Mouse (Mus musculus) Muller cell, postnatal 12 days (primary cell): ENCODE data around the gene Cmtm5.
"Not testable (repeated sequence)": the region's sequence is repeated elsewhere in the genome, so short reads cannot be mapped to it uniquely, and the experiment has no call there.

Experiments
- DNase-seq: peaks from one replicate; pipeline ENCODE4 v3.0.0-alpha.2; 2015; ENCODE audit errors: inconsistent ontology term

Cmtm5 gene

DNA sequence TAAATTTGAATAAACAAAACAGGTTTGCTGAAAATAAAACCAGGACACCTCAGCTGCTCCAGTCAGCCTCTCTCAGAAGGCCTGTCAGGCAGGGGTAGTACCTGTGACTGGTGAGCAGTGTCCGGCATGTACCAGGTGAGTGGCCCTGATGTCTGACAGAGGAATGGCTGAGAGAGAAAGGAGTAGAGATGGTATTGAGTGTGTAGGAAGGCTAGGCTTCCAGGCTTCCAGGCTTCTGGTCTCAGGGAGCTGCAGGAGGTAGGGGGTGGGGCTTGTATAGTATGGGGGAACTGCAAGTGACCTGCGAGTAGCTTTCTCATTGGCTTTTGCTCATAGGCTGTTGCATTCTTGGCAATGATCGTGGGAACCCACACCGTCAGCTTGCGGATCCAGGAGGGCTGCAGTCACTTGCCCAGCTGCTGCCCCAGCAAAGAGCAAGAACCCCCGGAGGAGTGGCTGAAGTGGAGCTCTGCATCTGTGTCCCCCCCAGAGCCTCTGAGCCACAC, 3.4 kb upstream of the Cmtm5 start, which contains the start of gene Il25:
TSS of gene Il25 (plus strand) at position 51 of the 506 bp plus-strand sequence.
- peak; percentile 22 for DNase-seq

- DNase-seq, result no peak
These were observed 735 bp downstream of the Cmtm5 start for GRCm38 (mm10) chr14:54936831-54937160.

DNA sequence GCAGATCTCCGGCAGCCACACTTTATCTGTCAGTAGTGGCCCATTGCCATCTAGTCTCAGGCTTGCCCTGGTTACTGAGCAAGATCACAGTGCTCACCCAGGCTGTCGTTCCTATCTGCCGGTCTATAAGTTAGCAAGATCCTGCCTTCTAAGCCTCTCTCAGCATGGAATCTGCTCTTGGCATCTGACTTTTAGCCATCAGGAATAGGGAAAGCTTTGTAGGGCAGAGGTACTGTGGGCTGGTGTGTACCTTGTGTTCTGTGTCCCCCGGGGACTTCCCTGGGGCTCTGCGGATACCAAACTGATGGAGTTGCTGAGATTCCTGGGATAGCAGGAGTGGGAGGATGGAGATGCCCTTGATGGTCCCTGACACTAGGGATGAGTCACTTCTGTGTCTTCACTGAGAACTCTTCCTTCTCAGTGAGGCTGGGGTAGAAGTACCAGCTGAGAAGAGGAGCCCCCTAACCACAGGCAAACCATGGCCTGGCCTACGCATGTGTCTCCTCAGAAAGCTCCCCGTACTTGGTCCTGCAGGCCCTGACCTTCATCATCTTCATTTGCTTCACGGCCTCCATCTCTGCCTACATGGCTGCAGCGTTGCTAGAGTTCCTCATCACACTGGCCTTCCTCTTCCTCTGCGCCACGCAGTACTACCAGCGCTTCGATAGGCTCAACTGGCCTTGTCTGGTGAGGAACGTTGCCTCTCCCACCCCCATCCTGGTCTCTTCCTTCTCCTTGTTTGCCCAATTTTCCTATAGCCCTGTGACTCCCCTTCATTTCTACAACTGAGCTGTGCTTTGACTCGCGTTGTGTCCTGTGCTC, 1.5 kb downstream of the Cmtm5 start:
- DNase-seq, result no peak

DNA sequence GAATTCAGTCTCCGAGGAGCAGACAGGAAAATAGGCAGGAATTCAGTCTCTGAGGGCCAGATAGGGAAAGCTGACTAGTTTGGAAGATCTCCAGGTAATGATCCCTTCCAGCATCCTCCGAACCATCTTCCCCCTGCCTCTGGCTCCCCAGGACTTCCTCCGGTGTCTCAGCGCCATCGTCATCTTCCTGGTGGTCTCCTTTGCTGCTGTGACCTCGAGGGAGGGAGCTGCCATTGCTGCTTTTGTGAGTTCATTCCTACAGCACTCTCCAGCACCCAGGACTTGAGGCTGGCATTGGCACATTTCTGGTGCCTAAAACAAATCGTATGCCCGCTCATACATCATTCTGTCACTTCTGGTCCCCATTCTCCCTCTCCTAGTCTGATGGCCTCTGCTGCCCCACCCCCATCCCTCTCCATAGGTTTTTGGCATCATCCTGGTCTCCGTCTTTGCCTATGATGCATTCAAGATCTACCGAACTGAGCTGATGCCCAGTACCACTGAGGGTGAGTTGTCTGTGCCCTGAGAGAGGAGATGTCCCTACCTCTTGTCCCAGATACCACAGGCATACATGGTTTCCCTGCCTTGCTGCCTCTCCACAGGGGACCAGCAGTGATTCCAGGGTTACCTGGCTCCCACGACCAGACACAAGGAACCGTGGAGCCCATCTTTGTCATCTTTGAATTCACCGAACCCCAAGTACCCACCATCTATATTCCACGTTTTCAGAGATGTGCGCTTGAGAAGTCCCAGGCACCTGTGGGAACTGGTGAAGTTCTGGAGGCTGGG, 2.6 kb downstream of the Cmtm5 start:
- no peak for DNase-seq

GRCm38 (mm10) chr14:54939434-54940175, 3.5 kb downstream of the Cmtm5 start:
- DNase-seq, result peak; percentile 63

GRCm38 (mm10) chr14:54940176-54940530, 4.1 kb downstream of the Cmtm5 start:
- no peak for DNase-seq

GRCm38 (mm10) chr14:54941024-54941978, 5.2 kb downstream of the Cmtm5 start:
- no peak for DNase-seq

- no peak for DNase-seq
These were observed 6.4 kb downstream of the Cmtm5 start for GRCm38 (mm10) chr14:54942479-54942878.

DNA sequence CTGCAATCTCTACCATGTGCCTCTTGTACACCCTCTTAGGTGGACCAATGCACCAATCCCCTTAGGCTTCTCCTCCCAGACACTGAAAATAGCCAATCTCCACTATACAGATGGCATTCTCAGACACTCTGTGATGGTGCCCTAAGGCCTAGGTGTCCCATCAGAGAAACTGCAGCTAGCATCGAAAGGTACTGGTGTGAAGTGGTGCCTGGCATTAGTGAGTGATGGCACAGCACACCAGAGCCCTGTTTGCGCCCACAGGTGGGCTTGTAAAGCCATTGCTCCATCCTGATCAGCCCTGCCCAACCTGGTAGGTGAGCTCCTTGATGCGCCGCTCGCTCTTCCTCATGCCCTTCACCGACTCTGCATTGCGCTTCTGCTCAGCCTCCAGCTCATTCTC, 7.9 kb downstream of the Cmtm5 start:
- no peak for DNase-seq

- no peak for DNase-seq
These were observed 8.9 kb downstream of the Cmtm5 start for GRCm38 (mm10) chr14:54944939-54945338.

DNA sequence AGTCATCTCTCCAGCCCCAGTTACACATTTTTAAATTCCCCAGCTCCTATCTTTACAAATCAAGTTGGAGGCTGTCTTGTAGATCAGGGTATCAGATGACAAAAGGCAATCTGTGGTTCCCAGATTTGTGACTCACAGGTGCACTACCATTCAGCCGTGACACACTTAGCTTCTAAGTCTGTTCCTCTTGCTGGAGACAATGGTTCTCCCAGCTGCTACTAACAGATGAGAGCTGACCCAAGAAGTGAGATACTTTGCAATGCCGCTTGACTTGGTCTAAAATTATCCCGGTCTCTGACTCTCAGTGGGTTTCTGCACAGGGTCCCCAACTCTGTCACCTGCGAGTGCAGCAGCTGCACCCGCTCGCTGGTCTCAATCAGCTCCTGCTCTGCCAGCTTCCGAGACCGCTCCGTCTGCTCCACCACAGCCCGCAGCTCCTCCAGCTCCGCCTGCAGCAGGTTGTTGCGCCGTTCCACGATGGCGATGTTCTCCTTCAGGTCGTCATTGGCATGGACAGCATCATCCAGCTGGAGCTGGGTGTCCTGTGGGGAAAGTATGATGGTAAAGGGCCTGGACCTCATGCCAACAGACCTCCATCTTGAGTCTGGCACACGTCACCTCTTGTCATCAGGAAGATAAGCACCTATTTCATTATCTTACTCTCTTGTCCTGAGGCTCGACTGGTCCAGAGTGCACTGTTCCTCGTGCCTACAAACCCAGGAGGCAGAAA, 10.1 kb downstream of the Cmtm5 start:
- DNase-seq, result no peak

DNA sequence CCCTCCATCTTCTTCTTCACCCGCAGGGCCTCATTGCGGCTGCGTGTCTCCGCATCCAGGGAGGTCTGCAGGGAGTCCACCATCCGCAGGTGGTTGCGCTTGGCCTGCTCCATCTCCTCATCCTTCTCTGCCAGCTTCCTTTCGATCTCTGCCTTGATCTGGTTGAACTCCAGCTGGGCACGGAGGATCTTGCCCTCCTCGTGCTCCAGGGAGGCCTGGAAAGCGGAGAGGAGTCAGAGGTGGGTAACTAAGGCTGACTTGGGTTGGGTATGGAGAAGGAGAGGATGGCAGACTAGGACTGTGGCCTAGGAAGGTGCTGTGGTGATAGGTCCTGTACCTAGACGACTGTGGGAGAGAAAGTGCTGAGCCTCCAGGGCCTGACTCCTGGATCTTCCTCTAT, 10.9 kb downstream of the Cmtm5 start:
- not testable (repeated sequence) for DNase-seq

- no peak for DNase-seq
These were observed 12.7 kb downstream of the Cmtm5 start for GRCm38 (mm10) chr14:54948781-54949180.

DNA sequence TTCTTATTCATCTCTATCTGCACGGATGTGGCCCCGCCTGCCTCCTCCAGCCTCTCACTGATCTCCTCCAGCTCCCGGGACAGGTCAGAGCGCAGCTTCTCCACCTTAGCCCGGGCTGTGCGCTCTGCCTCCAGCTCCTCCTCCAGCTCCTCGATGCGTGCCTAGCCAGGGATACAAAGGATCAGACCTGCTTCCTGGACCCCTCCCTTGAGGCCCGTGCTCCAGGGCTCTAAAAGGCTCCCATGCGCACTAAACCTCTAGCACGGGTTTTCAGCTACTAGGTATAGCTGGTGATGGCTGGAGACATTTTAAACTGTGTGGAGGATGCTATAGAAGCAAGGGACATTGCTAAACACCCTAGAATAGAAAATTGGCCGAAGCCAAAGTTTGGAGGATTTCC, 14.4 kb downstream of the Cmtm5 start:
- no peak for DNase-seq

DNA sequence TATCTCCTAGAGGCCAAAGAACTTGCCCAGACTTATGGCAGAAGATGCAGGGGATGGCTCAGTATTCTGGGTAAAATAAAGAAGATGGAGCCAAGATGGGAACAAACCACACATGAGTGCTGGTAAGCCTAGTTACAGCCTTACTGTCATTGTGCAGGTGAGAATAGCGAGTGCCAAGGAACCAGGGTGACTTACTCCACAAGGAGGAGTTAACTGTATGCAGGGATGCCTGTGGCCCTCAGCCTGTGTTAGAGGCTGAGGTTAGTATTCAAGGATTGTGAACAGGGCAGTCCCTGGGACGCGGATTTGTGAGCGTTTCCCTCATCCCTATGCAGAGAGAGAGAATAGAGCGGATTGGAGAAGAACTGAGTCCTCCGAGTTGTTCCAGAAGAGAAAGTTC, 15.5 kb downstream of the Cmtm5 start:
- DNase-seq, result no peak

DNA sequence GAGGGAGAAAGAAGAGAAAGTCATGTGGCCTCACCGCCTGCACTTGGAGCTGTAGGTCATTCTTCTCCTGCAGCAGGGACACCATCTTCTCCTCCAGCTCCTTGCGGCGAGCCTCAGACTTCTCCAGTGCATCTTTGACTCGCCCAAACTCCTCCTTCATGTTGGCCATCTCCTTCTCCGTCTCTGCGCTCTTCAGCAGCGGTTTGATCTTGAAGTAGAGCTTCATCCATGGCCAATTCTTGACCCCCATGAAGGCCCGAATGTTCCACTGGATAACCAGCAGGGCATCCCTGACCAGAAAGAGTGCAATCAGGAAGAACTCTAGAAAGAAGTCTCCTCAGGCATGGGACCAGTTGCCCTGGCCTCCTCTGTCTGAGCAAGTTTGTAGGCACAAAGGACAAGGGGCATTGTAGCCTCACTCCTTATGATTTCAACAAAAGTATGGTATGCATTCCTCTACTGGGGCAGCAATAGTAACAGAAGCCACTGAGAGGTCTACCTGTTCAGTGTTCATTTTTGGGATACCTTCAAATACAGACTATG, 17.7 kb downstream of the Cmtm5 start:
- DNase-seq, result no peak

DNA sequence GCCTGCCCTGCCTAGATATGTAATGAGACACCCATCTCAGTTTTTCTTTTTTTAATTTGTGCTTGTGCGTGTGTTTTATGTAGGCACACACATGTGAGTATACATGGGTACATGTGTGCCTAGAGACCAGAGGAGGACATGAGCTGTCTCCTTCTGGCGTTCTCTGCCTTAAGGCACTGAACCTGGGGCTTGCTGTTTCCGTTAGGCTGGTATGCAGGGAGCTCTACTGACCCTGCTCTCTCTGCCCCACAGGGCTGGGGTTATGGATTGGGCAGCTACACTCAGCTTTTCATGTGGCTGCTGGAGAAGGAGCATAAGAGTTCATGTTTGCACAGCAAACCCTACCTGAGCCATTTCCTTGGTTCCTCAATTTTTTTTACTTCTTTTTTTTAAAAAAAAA, 18.4 kb downstream of the Cmtm5 start:
- no peak for DNase-seq

- no peak for DNase-seq
These were observed 19.4 kb downstream of the Cmtm5 start for GRCm38 (mm10) chr14:54955481-54955880.

GRCm38 (mm10) chr14:54956533-54956932, 20.5 kb downstream of the Cmtm5 start:
- no peak for DNase-seq

DNA sequence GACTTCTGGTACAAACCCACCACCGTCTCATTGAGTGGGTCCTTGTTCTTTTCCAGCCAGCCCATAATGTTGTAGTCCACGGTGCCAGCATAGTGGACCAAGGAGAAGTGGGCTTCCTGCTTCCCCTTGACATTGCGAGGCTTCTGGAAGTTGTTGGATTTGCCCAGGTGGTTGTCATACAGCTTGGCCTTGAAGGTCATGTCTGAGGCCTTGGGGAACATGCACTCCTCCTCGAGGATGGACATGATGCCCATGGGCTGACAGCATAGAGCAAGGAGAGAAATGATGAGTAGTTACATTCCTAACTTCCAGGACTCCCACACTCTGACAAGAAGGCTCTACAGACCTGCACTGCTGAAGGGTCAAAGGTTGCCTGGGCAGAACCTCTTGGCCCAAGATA, 22.4 kb downstream of the Cmtm5 start:
- DNase-seq, result no peak
